Mouse (Mus musculus): ENCODE measurements around the gene Eif2ak4.

- TF ChIP-seq CTCF (IDR thresholded peaks at IDR 0.05; ENCODE audit: extremely low read depth, insufficient read length, insufficient replicate concordance, low read depth, low read length) (no peak), POLR2A (IDR thresholded peaks at IDR 0.05; ENCODE audit: low read depth, low read length) (no peak)
Observed at GRCm38 (mm10) chr2:118522265-118522664, 133.8 kb downstream of the Eif2ak4 start.

Data from small intestine, adult 2 months (tissue).